Comparison of ENCODE assay signal across 8 mouse cellular contexts in the genomic region with DNA sequence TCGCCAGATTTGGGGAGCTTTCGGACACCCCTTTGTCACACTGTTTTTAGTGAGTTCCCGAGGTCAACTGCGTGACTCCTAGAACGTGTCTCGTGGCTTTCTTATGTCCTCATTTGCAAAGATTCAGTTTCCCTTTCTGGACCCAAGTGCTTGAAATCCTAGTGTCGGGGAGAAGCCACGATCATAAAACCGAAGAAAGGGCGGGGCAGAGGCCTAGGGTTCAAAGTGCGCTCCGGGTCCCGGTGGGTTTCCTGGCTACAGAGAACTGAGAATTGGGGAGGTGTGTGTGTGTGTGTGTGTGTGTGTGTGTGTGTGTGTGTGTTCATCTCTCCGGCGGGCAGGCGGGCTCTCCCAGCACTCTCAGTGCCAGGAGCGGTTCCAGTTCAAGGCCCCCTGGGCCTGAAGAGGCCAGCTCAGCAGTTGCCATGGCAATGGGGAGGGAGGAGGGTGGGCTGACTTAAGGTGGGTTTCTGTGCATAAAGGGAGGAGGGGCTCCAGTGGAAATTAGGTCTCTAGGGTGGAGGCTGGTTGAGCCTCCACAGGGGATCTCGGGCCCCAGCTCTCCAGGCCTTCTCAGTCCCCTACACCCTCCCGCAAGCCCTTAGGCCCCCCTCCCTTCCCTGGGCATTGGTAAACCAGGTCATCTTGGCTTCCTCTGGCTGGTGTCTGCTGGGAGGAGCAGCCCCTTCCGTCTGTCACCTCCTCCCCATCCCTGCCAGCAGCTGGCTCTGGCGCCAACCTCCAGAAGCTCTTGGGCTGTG. TPM values are rescaled to one million over a fixed set of nuclear protein-coding genes. Genes with fewer than 3 reads are reported as not detected.
DNase-seq lines count a peak whose midpoint lies in the region; ATAC-seq and TF ChIP-seq lines count a peak whose summit lies in the region.

No protein-coding gene starts in this region.

- H3K4me3 ChIP-seq in layer of hippocampus, adult 2 months: peak overlapping the region; percentile 82; the same call in 1 of the 2 replicates
- peak overlapping the region; percentile 55 for H3K4me3 ChIP-seq in forebrain, embryonic 13.5 days
- H3K4me3 ChIP-seq in kidney, embryonic 16.5 days (ENCODE audit: low read length): peak overlapping the region; percentile 59
- peak overlapping the region; percentile 71 for H3K4me3 ChIP-seq in midbrain, embryonic 15.5 days

- peaks cover 21% of the 10 kb centered on the region for H3K27me3 ChIP-seq in forebrain, embryonic 13.5 days
- H3K27me3 ChIP-seq in kidney, embryonic 16.5 days (ENCODE audit: insufficient read depth, low read length): no peaks in the 10 kb centered on the region
- no peaks in the 10 kb centered on the region for H3K27me3 ChIP-seq in midbrain, embryonic 15.5 days (replicated peaks)

- no peaks in the 10 kb centered on the region for H3K9me3 ChIP-seq in forebrain, embryonic 13.5 days (replicated peaks)
- H3K9me3 ChIP-seq in kidney, embryonic 16.5 days (ENCODE audit: low read length): no peaks in the 10 kb centered on the region
- H3K9me3 ChIP-seq in midbrain, embryonic 15.5 days: no peaks in the 10 kb centered on the region

- peaks cover 17% of the 10 kb centered on the region for H3K4me1 ChIP-seq in forebrain, embryonic 13.5 days
- peaks cover 28% of the 10 kb centered on the region for H3K4me1 ChIP-seq in kidney, embryonic 16.5 days (ENCODE audit: insufficient read depth, low read length)
- H3K4me1 ChIP-seq in midbrain, embryonic 15.5 days: peaks cover 26% of the 10 kb centered on the region

- no peak for TF ChIP-seq POLR2A in brain, embryonic 14.5 days (IDR thresholded peaks at IDR 0.05; ENCODE audit: borderline replicate concordance, extremely low read depth, insufficient read depth, insufficient read length, poor library complexity, severe bottlenecking)

- H3K27ac ChIP-seq in layer of hippocampus, adult 2 months: no peak overlapping the region
- H3K27ac ChIP-seq in forebrain, embryonic 13.5 days: no peak overlapping the region
- 0 out of 2 replicates have a peak overlapping the region, but pooled peaks have one; percentile 38 for H3K27ac ChIP-seq in kidney, embryonic 16.5 days (ENCODE audit: low read length)
- peak overlapping the region; percentile 74 for H3K27ac ChIP-seq in midbrain, embryonic 15.5 days

- DNase-seq in layer of hippocampus, adult 2 months (ENCODE audit: low spot score in 2 of 2): no peak
- DNase-seq in layer of hippocampus, adult 9-10 months (ENCODE audit: low spot score): no peak
- DNase-seq in brain, embryonic 14.5 days (ENCODE audit: low read depth): peak; percentile 82
- DNase-seq in thymus, postnatal 14 days: peak; percentile 70
- DNase-seq in left cerebral cortex, postnatal 36 days (ENCODE audit: low spot score in 2 of 2): no peak

- peak overlapping the region; percentile 88 for H3K4me2 ChIP-seq in forebrain, embryonic 13.5 days
- peak overlapping the region; percentile 98 for H3K4me2 ChIP-seq in kidney, embryonic 16.5 days (replicated peaks; ENCODE audit: low read depth, low read length)
- H3K4me2 ChIP-seq in midbrain, embryonic 15.5 days: peak overlapping the region; percentile 87

- ATAC-seq in forebrain, embryonic 13.5 days: no peak
- ATAC-seq in kidney, embryonic 16.5 days (ENCODE audit: low FRiP score, low TSS enrichment): peak; percentile 42
- peak; percentile 40 for ATAC-seq in midbrain, embryonic 15.5 days (replicated peaks)

- TF ChIP-seq CTCF in layer of hippocampus, adult 2 months (conservative IDR thresholded peaks at IDR 0.05): no peak
- no peak for TF ChIP-seq CTCF in brain, embryonic 14.5 days (IDR thresholded peaks at IDR 0.05; ENCODE audit: borderline replicate concordance, extremely low read depth, insufficient read depth, insufficient read length)

- WGBS in forebrain, embryonic 13.5 days: 8% methylated on average over 17 of the region's 21 CpGs
- 8% methylated on average over 21 of the region's 21 CpGs for WGBS in kidney, embryonic 16.5 days
- whole genome bisulfite sequencing in midbrain, embryonic 15.5 days: 6% methylated on average over 18 of the region's 21 CpGs

- peak overlapping the region; percentile 26; the same call in 1 of the 2 replicates for H3K9ac ChIP-seq in forebrain, embryonic 13.5 days
- H3K9ac ChIP-seq in kidney, embryonic 16.5 days (replicated peaks; ENCODE audit: low read length): peak overlapping the region; percentile 66
- H3K9ac ChIP-seq in midbrain, embryonic 15.5 days: peak overlapping the region; percentile 67; the same call in 1 of the 2 replicates

- intact Hi-C loops in left cerebral cortex, postnatal 36 days (cut with DNase I): no loop called here

- no peaks in the 10 kb centered on the region for H3K36me3 ChIP-seq in forebrain, embryonic 13.5 days (ENCODE audit: poor library complexity, severe bottlenecking)
- no peaks in the 10 kb centered on the region for H3K36me3 ChIP-seq in kidney, embryonic 16.5 days (ENCODE audit: insufficient read depth, low read length)
- H3K36me3 ChIP-seq in midbrain, embryonic 15.5 days (replicated peaks): no peaks in the 10 kb centered on the region

RNA-seq across cellular contexts. Expression of a gene that starts 1.4 kb away (rescaled TPM):
- 1 to 10 TPM; 2.9 to 4.2 TPM for total RNA-seq in layer of hippocampus, adult 2 months (2021)
- 9.5 and 18.1 TPM in 2 replicates for polyA plus RNA-seq in brain, embryonic 14.5 days (2012; rRNA removed)
- 5.1 and 7.8 TPM in 2 replicates for polyA plus RNA-seq in forebrain, embryonic 13.5 days (2015; fragmentation: Nextera tagmentation; extraction: Ambion mirVana)
- 15.9 and 18.5 TPM in 2 replicates for polyA plus RNA-seq in kidney, embryonic 16.5 days (2015; fragmentation: Nextera tagmentation; extraction: Ambion mirVana)
- 22.0 and 22.8 TPM in 2 replicates for polyA plus RNA-seq in midbrain, embryonic 15.5 days (2015; fragmentation: Nextera tagmentation; extraction: Ambion mirVana)
- 1 to 10 TPM; 3.8 to 7.0 TPM for total RNA-seq in left cerebral cortex, postnatal 36 days (2021)

RNA-seq across cellular contexts. Expression of a gene that starts 30.8 kb away (rescaled TPM):
- total RNA-seq in layer of hippocampus, adult 2 months (2021): not detected
- polyA plus RNA-seq in brain, embryonic 14.5 days (2012; rRNA removed): 0.26 and 0.40 TPM in 2 replicates
- not detected in 2 replicates for polyA plus RNA-seq in forebrain, embryonic 13.5 days (2015; fragmentation: Nextera tagmentation; extraction: Ambion mirVana)
- polyA plus RNA-seq in kidney, embryonic 16.5 days (2015; fragmentation: Nextera tagmentation; extraction: Ambion mirVana): 2.2 and 3.6 TPM in 2 replicates
- not detected in 2 replicates for polyA plus RNA-seq in midbrain, embryonic 15.5 days (2015; fragmentation: Nextera tagmentation; extraction: Ambion mirVana)
- not detected for total RNA-seq in left cerebral cortex, postnatal 36 days (2021)

RNA-seq across cellular contexts. Expression of a gene that starts 31.4 kb away (rescaled TPM):
- 10 to 100 TPM; 67.6 to 77.3 TPM for total RNA-seq in layer of hippocampus, adult 2 months (2021)
- polyA plus RNA-seq in brain, embryonic 14.5 days (2012; rRNA removed): 144 and 199 TPM in 2 replicates
- 282 and 287 TPM in 2 replicates for polyA plus RNA-seq in forebrain, embryonic 13.5 days (2015; fragmentation: Nextera tagmentation; extraction: Ambion mirVana)
- polyA plus RNA-seq in kidney, embryonic 16.5 days (2015; fragmentation: Nextera tagmentation; extraction: Ambion mirVana): 243 and 245 TPM in 2 replicates
- 196 and 200 TPM in 2 replicates for polyA plus RNA-seq in midbrain, embryonic 15.5 days (2015; fragmentation: Nextera tagmentation; extraction: Ambion mirVana)
- 10 to 100 TPM; 69.8 to 82.9 TPM for total RNA-seq in left cerebral cortex, postnatal 36 days (2021)

RNA-seq across cellular contexts. Expression of a gene that starts 46.8 kb away (rescaled TPM):
- total RNA-seq in layer of hippocampus, adult 2 months (2021): not detected
- 0.06 and 0.11 TPM in 2 replicates for polyA plus RNA-seq in brain, embryonic 14.5 days (2012; rRNA removed)
- polyA plus RNA-seq in forebrain, embryonic 13.5 days (2015; fragmentation: Nextera tagmentation; extraction: Ambion mirVana): not detected in 2 replicates
- polyA plus RNA-seq in kidney, embryonic 16.5 days (2015; fragmentation: Nextera tagmentation; extraction: Ambion mirVana): 3.6 and 6.1 TPM in 2 replicates
- polyA plus RNA-seq in midbrain, embryonic 15.5 days (2015; fragmentation: Nextera tagmentation; extraction: Ambion mirVana): not detected in 2 replicates
- not detected for total RNA-seq in left cerebral cortex, postnatal 36 days (2021)

RNA-seq across cellular contexts. Expression of a gene that starts 50.8 kb away (rescaled TPM):
- 10 to 100 TPM; 15.7 to 16.9 TPM for total RNA-seq in layer of hippocampus, adult 2 months (2021)
- 45.7 and 69.0 TPM in 2 replicates for polyA plus RNA-seq in brain, embryonic 14.5 days (2012; rRNA removed)
- 43.2 and 45.2 TPM in 2 replicates for polyA plus RNA-seq in forebrain, embryonic 13.5 days (2015; fragmentation: Nextera tagmentation; extraction: Ambion mirVana)
- polyA plus RNA-seq in kidney, embryonic 16.5 days (2015; fragmentation: Nextera tagmentation; extraction: Ambion mirVana): 39.5 and 40.2 TPM in 2 replicates
- 28.6 and 30.7 TPM in 2 replicates for polyA plus RNA-seq in midbrain, embryonic 15.5 days (2015; fragmentation: Nextera tagmentation; extraction: Ambion mirVana)
- total RNA-seq in left cerebral cortex, postnatal 36 days (2021): 10 to 100 TPM; 10.9 to 17.7 TPM

Comparison
In these comparisons a context has a peak if more than half of its experiments do, and no peak if none do; other contexts are left out.
1. DNase-seq: peak in brain, embryonic 14.5 days (single experiment) and thymus, postnatal 14 days (single experiment); none in layer of hippocampus, adult 2 months (0 of 2), layer of hippocampus, adult 9-10 months (single experiment) and left cerebral cortex, postnatal 36 days (0 of 2).
2. H3K27ac ChIP-seq: peak in kidney, embryonic 16.5 days (single experiment) and midbrain, embryonic 15.5 days (single experiment); none in layer of hippocampus, adult 2 months (single experiment) and forebrain, embryonic 13.5 days (single experiment).
3. Peak in every context shown above with its lines, with median percentiles within 50 percentile points of each other: H3K4me3 ChIP-seq, H3K4me2 ChIP-seq and H3K9ac ChIP-seq.